Mouse (Mus musculus): Measurements from ENCODE around the gene Fignl1. TPM values are rescaled to one million over a fixed set of nuclear protein-coding genes. Genes with fewer than 3 reads are reported as not detected.
A peak's percentile ranks its signal among the peaks of the same experiment; 100 is the strongest.

Gene Fignl1
- total and polyA plus RNA-seq, 3 experiments: 34.2 to 59.9 (median 51.2) TPM

DNA sequence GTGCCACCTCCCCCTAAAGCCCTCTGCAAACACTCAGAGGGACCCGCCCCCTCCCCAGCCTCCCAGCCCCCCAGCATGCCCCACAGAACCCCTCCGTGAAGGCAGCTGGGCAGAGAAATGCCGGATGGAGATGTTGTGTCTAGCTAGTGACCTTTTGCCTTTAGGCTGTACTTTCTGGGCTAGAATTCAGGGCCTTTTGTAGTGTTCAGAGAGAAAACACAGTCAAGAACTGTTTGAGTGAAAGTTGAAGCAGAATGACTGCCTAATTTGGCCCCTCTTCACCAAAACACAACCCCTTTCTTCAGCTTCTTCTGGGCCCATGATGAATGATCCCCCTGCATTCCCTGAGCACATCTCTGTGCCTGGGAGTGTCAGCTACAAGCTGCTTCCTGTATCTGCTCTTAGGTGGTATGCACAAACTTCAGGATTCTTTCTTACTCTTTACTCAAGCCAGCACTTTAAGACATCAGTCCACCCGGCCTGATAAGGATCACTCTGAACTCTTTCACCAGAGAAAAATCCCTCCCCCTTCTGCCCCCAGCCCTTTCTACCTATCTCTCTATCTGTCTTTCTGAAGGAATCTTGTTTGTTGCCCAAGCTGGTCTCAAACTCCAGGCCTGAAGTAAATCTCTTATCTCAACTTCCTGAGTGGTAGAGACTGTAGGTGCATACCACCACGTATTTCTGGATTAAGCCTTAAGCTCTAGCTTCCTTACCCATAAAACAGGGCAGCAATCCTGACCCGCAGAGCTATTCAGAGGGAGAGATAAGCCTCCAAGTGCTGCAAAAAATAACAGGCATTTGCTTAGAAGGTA is 23.4 kb upstream of the Fignl1 start:
- peaks cover 0 to 22% of the 10 kb centered on the region in 2 experiments; a peak in 2 of 4 replicates for H3K36me3 ChIP-seq (ENCODE audit: control insufficient read depth in 1 of 2, insufficient read depth in 2 of 2, low read length in 2 of 2)
- TF ChIP-seq GATA1 (IDR thresholded peaks at IDR 0.05; ENCODE audit: low read depth, low read length) (0 out of 2 replicates have a peak, but pooled peaks have one; percentile 7), ELF1 (IDR thresholded peaks at IDR 0.05; ENCODE audit: low read depth, low read length) (no peak)
- H3K79me2 ChIP-seq (ENCODE audit: control insufficient read depth, insufficient read depth, low read length, poor library complexity): no peaks in the 10 kb centered on the region
- H3K9me3 ChIP-seq (replicated peaks; ENCODE audit: insufficient read depth, low read length): no peaks in the 10 kb centered on the region
- no peak for DNase-seq (ENCODE audit: low read depth, low spot score)
- no peak overlapping the region for H3K4me3 ChIP-seq (ENCODE audit: control insufficient read depth in 1 of 2, insufficient read depth in 1 of 2, low read depth in 2 of 2, low read length in 2 of 2)
- no peak overlapping the region for H3K27ac ChIP-seq (ENCODE audit: control insufficient read depth, low read depth, low read length)
- no peak overlapping the region for H3K9ac ChIP-seq (ENCODE audit: control insufficient read depth, low read depth, low read length, poor library complexity, severe bottlenecking)
- H3K27me3 ChIP-seq (ENCODE audit: control insufficient read depth in 1 of 2, insufficient read depth in 2 of 2, low read length in 2 of 2): peaks cover 26 to 34% of the 10 kb centered on the region in 2 experiments
- H3K4me1 ChIP-seq (ENCODE audit: control insufficient read depth in 1 of 2, insufficient read depth in 2 of 2, low read length in 2 of 2): peaks cover 9 to 22% of the 10 kb centered on the region in 2 experiments

DNA sequence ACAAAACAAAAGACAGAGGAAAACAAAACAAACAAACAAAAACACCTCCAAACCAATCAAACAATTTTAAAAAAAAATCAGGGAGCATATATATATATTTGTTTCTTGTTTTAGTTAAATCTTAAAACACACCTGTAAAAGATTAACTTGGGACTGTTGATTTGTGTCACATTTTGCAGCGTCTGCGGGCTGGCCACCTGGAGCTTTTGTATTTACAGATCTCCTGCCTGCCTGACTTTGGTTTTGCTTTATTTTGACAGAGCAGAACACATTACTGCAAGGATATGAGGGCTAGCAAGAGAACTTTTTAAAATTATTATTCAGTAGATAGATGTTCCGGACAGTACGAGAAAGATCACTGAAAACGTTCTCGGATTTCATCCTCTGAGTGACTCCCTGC is 22.8 kb upstream of the Fignl1 start:
- no peak for TF ChIP-seq CTCF (IDR thresholded peaks at IDR 0.05 in 2 of 3, conservative IDR thresholded peaks at IDR 0.05 in 1 of 3; ENCODE audit: control insufficient read depth in 1 of 3, insufficient read depth in 1 of 3, low read depth in 2 of 3, low read length in 3 of 3, poor library complexity in 1 of 3, severe bottlenecking in 1 of 3)
- TF ChIP-seq USF1 (IDR thresholded peaks at IDR 0.05; ENCODE audit: low read depth, low read length): no peak
- no peak for TF ChIP-seq MAZ (IDR thresholded peaks at IDR 0.05; ENCODE audit: low read depth, low read length)
- no peak for TF ChIP-seq JUND (IDR thresholded peaks at IDR 0.05; ENCODE audit: low read depth, low read length)
- no peak for TF ChIP-seq POLR2A (IDR thresholded peaks at IDR 0.05; ENCODE audit: control insufficient read depth in 1 of 2, insufficient read depth in 1 of 2, low read depth in 1 of 2, low read length in 2 of 2, poor library complexity in 1 of 2)
- TF ChIP-seq MAX (IDR thresholded peaks at IDR 0.05; ENCODE audit: low read length): no peak
- no peak for TF ChIP-seq EP300 (IDR thresholded peaks at IDR 0.05; ENCODE audit: low read depth in 1 of 2, low read length in 2 of 2)
- no peak for TF ChIP-seq MAFK (IDR thresholded peaks at IDR 0.05; ENCODE audit: borderline replicate concordance, low read depth, low read length)
- TF ChIP-seq TAL1 (IDR thresholded peaks at IDR 0.05; ENCODE audit: low read length): no peak
- TF ChIP-seq ZNF384 (IDR thresholded peaks at IDR 0.05; ENCODE audit: low read depth, low read length): no peak
- no peak for TF ChIP-seq BHLHE40 (IDR thresholded peaks at IDR 0.05; ENCODE audit: borderline replicate concordance, low read depth, low read length)
- no peak for TF ChIP-seq USF2 (IDR thresholded peaks at IDR 0.05; ENCODE audit: borderline replicate concordance in 1 of 2, insufficient read depth in 1 of 2, low read depth in 1 of 2, low read length in 2 of 2)
- no peak for TF ChIP-seq NRF1 (IDR thresholded peaks at IDR 0.05; ENCODE audit: insufficient read depth, low read depth, low read length, poor library complexity, severe bottlenecking)
- TF ChIP-seq E2F4 (IDR thresholded peaks at IDR 0.05; ENCODE audit: borderline replicate concordance, low read depth, low read length): no peak
- no peaks in the 10 kb centered on the region for H3K9me3 ChIP-seq (replicated peaks; ENCODE audit: insufficient read depth, low read length)
- H3K27me3 ChIP-seq (ENCODE audit: control insufficient read depth in 1 of 2, insufficient read depth in 2 of 2, low read length in 2 of 2): peaks cover 28 to 34% of the 10 kb centered on the region in 2 experiments
- no peak overlapping the region for H3K9ac ChIP-seq (ENCODE audit: control insufficient read depth, low read depth, low read length, poor library complexity, severe bottlenecking)
- no peak overlapping the region for H3K4me3 ChIP-seq (ENCODE audit: control insufficient read depth in 1 of 2, insufficient read depth in 1 of 2, low read depth in 2 of 2, low read length in 2 of 2)
- no peak for DNase-seq (ENCODE audit: low read depth, low spot score)
- no peak overlapping the region for H3K27ac ChIP-seq (ENCODE audit: control insufficient read depth, low read depth, low read length)
- H3K36me3 ChIP-seq (ENCODE audit: control insufficient read depth in 1 of 2, insufficient read depth in 2 of 2, low read length in 2 of 2): peaks cover 0 to 19% of the 10 kb centered on the region in 2 experiments; a peak in 2 of 4 replicates
- H3K79me2 ChIP-seq (ENCODE audit: control insufficient read depth, insufficient read depth, low read length, poor library complexity): no peaks in the 10 kb centered on the region
- H3K4me1 ChIP-seq (ENCODE audit: control insufficient read depth in 1 of 2, insufficient read depth in 2 of 2, low read length in 2 of 2): peaks cover 7 to 19% of the 10 kb centered on the region in 2 experiments
